12 mouse cellular contexts compared by ENCODE assay signal in the genomic region with DNA sequence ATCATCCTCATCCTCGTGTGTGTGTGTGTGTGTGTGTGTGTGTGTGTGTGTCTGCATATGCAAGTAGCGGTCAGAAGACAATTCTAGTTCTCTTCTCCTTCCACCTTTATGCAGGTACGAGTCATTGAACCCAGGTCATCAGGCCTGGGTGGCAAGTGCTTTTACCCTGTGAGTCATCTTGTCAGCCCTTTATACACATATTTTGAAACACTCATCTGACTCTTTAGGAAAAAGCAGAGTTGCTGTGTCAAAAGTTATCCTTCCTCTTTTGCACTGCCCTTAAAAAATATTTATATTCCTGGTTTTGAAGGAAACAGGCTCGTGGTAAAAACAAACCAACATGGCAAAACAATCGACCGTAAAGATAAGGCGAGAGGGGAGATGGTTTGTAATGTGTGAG. TPM values are rescaled to one million over a fixed set of nuclear protein-coding genes. Genes with fewer than 3 reads are reported as not detected.
"Had no signal": no experiment of that assay in that cellular context is flagged by ENCODE, and none has a peak within 500 bp of the region (broad histone marks: within the 10 kb centered on the region; RNA-seq: fewer than 3 reads in every experiment).

No protein-coding gene starts in this region.

- H3K4me3 ChIP-seq: limb, embryonic 15.5 days; neural tube, embryonic 12.5 days had no signal

- H3K36me3 ChIP-seq: neural tube, embryonic 12.5 days had no signal

- H3K9ac ChIP-seq: limb, embryonic 15.5 days; liver, embryonic 14.5 days; neural tube, embryonic 12.5 days had no signal

- H3K4me2 ChIP-seq: limb, embryonic 15.5 days; neural tube, embryonic 12.5 days had no signal

- DNase-seq: kidney, adult 18-20 months; kidney, postnatal 14 days; lung, adult 18-20 months; lung, postnatal 4 days; midbrain, embryonic 14.5 days; thymus, postnatal 4 days had no signal

- H3K27me3 ChIP-seq: limb, embryonic 15.5 days; neural tube, embryonic 12.5 days had no signal

- H3K9me3 ChIP-seq: limb, embryonic 15.5 days; neural tube, embryonic 12.5 days had no signal

- H3K27ac ChIP-seq: limb, embryonic 15.5 days; liver, embryonic 14.5 days; neural tube, embryonic 12.5 days; stomach, postnatal 0 days had no signal

- H3K4me1 ChIP-seq: neural tube, embryonic 12.5 days had no signal

RNA-seq across cellular contexts. Expression of gene Samd4, which starts 29.8 kb away (rescaled TPM):
- total RNA-seq: monocyte, adult 5-6 weeks; neutrophil, adult 5-6 weeks had no signal
